Mouse (Mus musculus) limb, embryonic 11.5 days (tissue): Measurements from ENCODE around the gene Defb45. TPM values are rescaled to one million over a fixed set of nuclear protein-coding genes. Genes with fewer than 3 reads are reported as not detected.
A peak's percentile ranks its signal among the peaks of the same experiment; 100 is the strongest.

ENCODE experiments used
- ATAC-seq: fragments of 200-750 bp; cut with Nextera tagmentation; 2 replicates; pipeline ENCODE4 v1.8.0; 2017; ENCODE audit warnings: low read depth; ENCODE audit not compliant: insufficient number of reproducible peaks, low FRiP score, low TSS enrichment
- DNase-seq: peaks from one replicate; pipeline ENCODE4 v3.0.0-alpha.2; 2015; ENCODE audit warnings: low spot score
- H3K27ac ChIP-seq: fragments of 300-500 bp; sonication (generic); replicated peaks from 2 replicates; pipeline ENCODE4 v1.5.1; 2014; ENCODE audit warnings: low read depth, mild to moderate bottlenecking, low read length
- H3K27me3 ChIP-seq: fragments of 300-500 bp; sonication (generic); 2 replicates; pipeline ENCODE4 v1.6.1; 2014; ENCODE audit warnings: mild to moderate bottlenecking, low read length, mixed read lengths; ENCODE audit not compliant: control insufficient read depth, insufficient read depth
- H3K36me3 ChIP-seq: fragments of 300-500 bp; sonication (generic); 2 replicates; pipeline ENCODE4 v1.6.1; 2014; ENCODE audit warnings: mild to moderate bottlenecking, low read length, moderate library complexity, mixed read lengths; ENCODE audit not compliant: control insufficient read depth, insufficient read depth
- H3K4me1 ChIP-seq: fragments of 300-500 bp; sonication (generic); 2 replicates; pipeline ENCODE4 v1.6.1; 2014; ENCODE audit warnings: low read length, mixed read lengths; ENCODE audit not compliant: control insufficient read depth, insufficient read depth
- H3K4me2 ChIP-seq: fragments of 300-500 bp; sonication (generic); 2 replicates; pipeline ENCODE4 v1.6.1; 2014; ENCODE audit warnings: low read depth, mild to moderate bottlenecking, moderate library complexity; ENCODE audit not compliant: severe bottlenecking
- H3K4me3 ChIP-seq: fragments of 300-500 bp; sonication (generic); 2 replicates; pipeline ENCODE4 v1.5.1; 2014; ENCODE audit warnings: low read depth, low read length
- H3K9ac ChIP-seq: fragments of 300-500 bp; sonication (generic); 2 replicates; pipeline ENCODE4 v1.6.1; 2014; ENCODE audit warnings: mild to moderate bottlenecking, low read length
- H3K9me3 ChIP-seq: fragments of 300-500 bp; sonication (generic); 2 replicates; pipeline ENCODE4 v1.6.1; 2016; ENCODE audit warnings: low read length; ENCODE audit not compliant: control insufficient read depth
- WGBS: fragments of 180-500 bp; shearing (Covaris S2); extraction: QIAGEN DNeasy Blood & Tissue Kit; methylation state at CpG from one replicate; pipeline ENCODE4 v1.1.7; 2014; 5-methylcytosine and 5-hydroxymethylcytosine counted together
- polyA plus RNA-seq: library from polyadenylated mRNA; unstranded; fragments of >200 nt; fragmentation: Nextera tagmentation; extraction: Ambion mirVana; gene quantifications from 2 replicates; pipeline ENCODE4 v1.2.1, GENCODE M21; 2014

Gene Defb45
- polyA plus RNA-seq, 1 experiment from 2014 or later: not detected

- no peaks in the 10 kb centered on the region for H3K36me3 ChIP-seq
- ATAC-seq (no peak), DNase-seq (no peak)
- H3K9ac ChIP-seq: no peak overlapping the region
- H3K27me3 ChIP-seq: no peaks in the 10 kb centered on the region
- H3K4me2 ChIP-seq: no peak overlapping the region
- H3K27ac ChIP-seq: no peak overlapping the region
- WGBS: 74% methylated on average over 4 of the region's 4 CpGs
- no peak overlapping the region for H3K4me3 ChIP-seq
- no peaks in the 10 kb centered on the region for H3K9me3 ChIP-seq
- no peaks in the 10 kb centered on the region for H3K4me1 ChIP-seq
Measured at GRCm38 (mm10) chr2:152601275-152601960, 2.2 kb upstream of the Defb45 start.

GRCm38 (mm10) chr2:152600076-152600475 is 877 bp upstream of the Defb45 start:
- no peaks in the 10 kb centered on the region for H3K27me3 ChIP-seq
- ATAC-seq (no peak), DNase-seq (no peak)
- 89% methylated on average over 6 of the region's 6 CpGs for WGBS
- H3K4me1 ChIP-seq: no peaks in the 10 kb centered on the region
- no peaks in the 10 kb centered on the region for H3K36me3 ChIP-seq
- H3K27ac ChIP-seq: no peak overlapping the region
- no peak overlapping the region for H3K4me2 ChIP-seq
- H3K9ac ChIP-seq: no peak overlapping the region
- H3K4me3 ChIP-seq: no peak overlapping the region
- H3K9me3 ChIP-seq: no peaks in the 10 kb centered on the region

GRCm38 (mm10) chr2:152589021-152589420 is 10.2 kb downstream of the Defb45 start:
- H3K9ac ChIP-seq: no peak overlapping the region
- no peak overlapping the region for H3K27ac ChIP-seq
- WGBS: 46% methylated on average over 6 of the region's 6 CpGs
- no peaks in the 10 kb centered on the region for H3K36me3 ChIP-seq
- no peak overlapping the region for H3K4me3 ChIP-seq
- ATAC-seq (no peak), DNase-seq (no peak)
- H3K4me2 ChIP-seq: no peak overlapping the region
- no peaks in the 10 kb centered on the region for H3K4me1 ChIP-seq
- H3K27me3 ChIP-seq: no peaks in the 10 kb centered on the region
- no peaks in the 10 kb centered on the region for H3K9me3 ChIP-seq

- WGBS: 42% methylated on average over 2 of the region's 2 CpGs
- no peak for DNase-seq
- Histone ChIP-seq H3K36me3 (no peaks in the 10 kb centered on the region), H3K27ac (no peak overlapping the region), H3K4me1 (no peaks in the 10 kb centered on the region), H3K4me2 (no peak overlapping the region), H3K27me3 (no peaks in the 10 kb centered on the region), H3K9me3 (no peaks in the 10 kb centered on the region), H3K9ac (no peak overlapping the region), H3K4me3 (no peak overlapping the region)
- ATAC-seq: no peak
Measured at GRCm38 (mm10) chr2:152588450-152588849, 10.7 kb downstream of the Defb45 start.

- Histone ChIP-seq H3K9me3 (no peaks in the 10 kb centered on the region), H3K4me3 (no peak overlapping the region), H3K36me3 (no peaks in the 10 kb centered on the region), H3K27me3 (no peaks in the 10 kb centered on the region), H3K4me1 (no peaks in the 10 kb centered on the region), H3K27ac (no peak overlapping the region), H3K9ac (no peak overlapping the region), H3K4me2 (no peak overlapping the region)
- ATAC-seq: no peak
- 77% methylated on average over 4 of the region's 4 CpGs for WGBS
- DNase-seq: peak; percentile 26
Measured at GRCm38 (mm10) chr2:152586926-152587560, 12.2 kb downstream of the Defb45 start.

- no peaks in the 10 kb centered on the region for H3K27me3 ChIP-seq
- no peaks in the 10 kb centered on the region for H3K36me3 ChIP-seq
- H3K9me3 ChIP-seq: no peaks in the 10 kb centered on the region
- no peaks in the 10 kb centered on the region for H3K4me1 ChIP-seq
- no peak for ATAC-seq
- WGBS: 90% methylated on average over 11 of the region's 11 CpGs
- no peak for DNase-seq
- no peak overlapping the region for H3K27ac ChIP-seq
- H3K9ac ChIP-seq: no peak overlapping the region
- H3K4me3 ChIP-seq: no peak overlapping the region
- H3K4me2 ChIP-seq: no peak overlapping the region
Measured at GRCm38 (mm10) chr2:152580612-152581011, 18.6 kb downstream of the Defb45 start.

GRCm38 (mm10) chr2:152580107-152580506 is 19.1 kb downstream of the Defb45 start, which contains the start of gene Defb19:
Gene Defb19, minus strand, starts transcription at chr2:152580312.
- Histone ChIP-seq H3K36me3 (no peaks in the 10 kb centered on the region), H3K27ac (no peak within 1 kb of the TSS), H3K4me1 (no peaks in the 10 kb centered on the region), H3K27me3 (no peaks in the 10 kb centered on the region), H3K4me2 (no peak within 1 kb of the TSS), H3K9me3 (no peaks in the 10 kb centered on the region), H3K4me3 (no peak within 1 kb of the TSS), H3K9ac (no peak within 1 kb of the TSS)
- ATAC-seq: no peak
- DNase-seq: no peak
- WGBS: 64% methylated on average over 7 of the region's 7 CpGs

- Histone ChIP-seq H3K4me3 (no peak overlapping the region), H3K27ac (no peak overlapping the region), H3K9ac (no peak overlapping the region), H3K4me2 (no peak overlapping the region), H3K4me1 (no peaks in the 10 kb centered on the region), H3K9me3 (no peaks in the 10 kb centered on the region), H3K27me3 (no peaks in the 10 kb centered on the region), H3K36me3 (no peaks in the 10 kb centered on the region)
- ATAC-seq (no peak), DNase-seq (no peak)
- WGBS: 91% methylated on average over 8 of the region's 8 CpGs
Measured at GRCm38 (mm10) chr2:152573484-152573883, 25.7 kb downstream of the Defb45 start.
